Mouse (Mus musculus) left cerebral cortex, adult 8-10 months (tissue): ENCODE results near the gene C2cd2. TPM values are rescaled to one million over a fixed set of nuclear protein-coding genes. Genes with fewer than 3 reads are reported as not detected.

Experiments used
- DNase-seq, 2 experiments: peaks; one replicate each; pipeline ENCODE4 v3.0.0; 2022; ENCODE audit warnings: low spot score in 2 of 2
- microRNA-seq, 2 experiments: library from miRNA; unstranded; fragments of <30 nt; microRNA quantifications; one replicate each; pipeline ENCODE4 v1.2.0; 2022
- total RNA-seq, 4 experiments: library from RNA; stranded (reverse); gene quantifications; 2 replicates each; pipeline ENCODE4 v1.2.4; 2022

The C2cd2 gene
- total RNA-seq, 4 experiments from 2014 or later, result 15.5 to 17.0 (median 16.8) TPM

DNA sequence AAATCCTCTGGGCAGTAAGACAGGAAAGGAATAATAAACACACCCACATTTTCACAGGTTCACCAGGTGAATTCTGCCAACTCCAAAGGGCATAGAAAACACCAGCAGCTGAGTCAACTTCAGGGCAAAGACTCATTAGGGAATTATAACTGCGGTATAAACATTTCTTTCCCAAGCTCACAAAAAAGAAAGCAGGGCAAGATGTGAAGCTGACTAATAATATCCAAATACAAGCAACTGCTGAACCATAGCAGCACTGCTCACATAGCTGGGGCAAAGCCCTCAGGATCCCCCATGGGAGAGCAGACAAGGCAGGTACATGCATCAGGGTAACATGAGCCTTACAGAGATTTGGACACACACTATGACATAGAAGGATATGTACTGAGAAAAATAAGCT is 145.0 kb downstream of the C2cd2 start:
- DNase-seq, result no peak

DNA sequence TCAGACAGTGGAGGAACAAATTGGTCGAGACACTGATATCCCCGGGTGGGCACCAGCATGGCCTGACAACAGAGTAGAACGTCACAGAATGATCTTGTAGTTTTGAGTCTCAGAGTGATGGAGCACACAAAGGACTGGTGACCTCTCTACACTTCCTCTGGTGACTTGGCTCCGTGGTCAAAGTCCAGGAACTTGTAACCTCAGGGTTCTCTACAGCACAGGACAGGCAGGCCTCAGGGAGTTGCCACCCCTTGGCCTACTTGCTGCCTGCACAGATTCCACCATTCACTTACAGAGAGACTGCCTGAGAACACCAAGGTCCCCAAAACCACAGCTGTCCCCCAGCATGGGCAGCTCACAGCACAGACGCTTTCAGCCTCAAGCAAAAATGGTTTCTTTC is 147.1 kb downstream of the C2cd2 start:
- DNase-seq, result no peak

DNA sequence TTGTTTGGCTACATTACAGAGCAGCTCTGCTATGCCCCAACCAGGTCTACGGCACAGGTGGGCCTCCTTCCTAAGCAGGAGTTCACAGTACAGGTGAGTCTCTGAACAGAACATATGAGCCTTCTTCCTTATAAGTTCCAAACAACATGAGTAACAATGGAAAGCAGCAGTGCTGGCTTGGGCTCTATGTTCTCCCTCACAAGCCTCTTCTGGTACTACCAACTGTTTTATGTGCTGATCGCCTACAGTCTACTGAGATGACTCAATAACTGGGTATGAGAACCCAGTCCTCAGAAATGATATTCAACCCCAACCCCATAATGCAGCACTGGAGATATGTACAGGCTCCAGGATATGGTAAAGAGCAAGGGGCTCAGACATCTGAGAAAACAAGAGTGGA is 148.3 kb downstream of the C2cd2 start:
- DNase-seq, result no peak

DNA sequence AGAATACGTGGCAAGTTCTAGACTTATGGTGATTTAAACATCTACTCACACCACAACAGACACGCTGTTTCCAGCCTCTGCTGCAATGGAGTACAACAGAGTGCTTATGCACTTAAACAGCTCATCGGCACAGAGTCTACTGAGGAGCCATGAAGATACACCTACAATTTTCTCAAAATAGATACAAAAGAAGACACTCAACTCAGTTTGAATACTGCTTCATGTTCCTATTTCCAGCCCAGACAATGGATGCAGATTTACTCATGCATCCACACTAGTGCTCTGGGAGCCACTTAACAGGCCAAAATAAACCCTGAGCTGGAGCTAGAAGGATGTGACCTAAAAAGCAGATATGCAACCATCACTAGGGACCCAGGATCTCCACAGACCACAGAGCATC is 153.5 kb downstream of the C2cd2 start:
- peak in 1 of 2 experiments; percentile 46 for DNase-seq

DNA sequence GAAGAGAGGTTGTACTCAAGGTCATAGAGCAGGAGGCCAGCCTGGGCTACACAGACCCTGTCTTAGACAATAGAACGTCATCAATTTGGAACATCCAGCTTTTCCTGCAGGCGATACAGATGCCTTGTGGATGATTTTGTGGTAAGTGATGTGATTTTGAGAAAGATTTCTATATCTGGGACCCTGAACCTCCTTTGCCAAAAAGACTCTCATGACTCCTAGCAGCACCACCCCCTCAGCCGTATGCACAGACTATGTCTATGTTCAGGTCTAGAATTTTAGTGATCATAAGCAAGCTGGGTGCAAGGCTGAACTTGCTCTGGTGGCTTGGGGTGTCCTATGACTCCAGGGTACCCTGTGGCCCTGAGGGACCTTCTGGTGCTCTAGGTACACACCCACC is 156.8 kb downstream of the C2cd2 start:
- DNase-seq, result no peak

Small RNAs within 50 kb of the gene (microRNA-seq; reads per million reads assigned to microRNA genes)
- 0.84 to 0.88 reads per million in 2 experiments for gene Mir6964

Other genes starting within 250 kb of the C2cd2 start
- 1 to 10 TPM in 3 of 4 experiments, under 1 TPM in 1; 0.51 to 1.1 (median 1.0) TPM for gene Ripk4, start 198.8 kb downstream of the C2cd2 start, total RNA-seq
- 10 to 100 TPM; 15.1 to 23.2 (median 17.4) TPM for gene Prdm15, start 110.7 kb downstream of the C2cd2 start, total RNA-seq
- gene Zbtb21, start within 50 bp of the C2cd2 start, total RNA-seq, result 10 to 100 TPM; 20.8 to 32.5 (median 27.0) TPM
- gene B230307C23Rik, start 34.7 kb upstream of the C2cd2 start, total RNA-seq, result 10 to 100 TPM; 23.7 to 31.7 (median 25.3) TPM
- 1 to 10 TPM; 6.0 to 6.3 (median 6.3) TPM for gene A630089N07Rik, start 119.9 kb upstream of the C2cd2 start, total RNA-seq